Mouse (Mus musculus) embryonic facial prominence, embryonic 10.5 days (tissue): ENCODE measurements around the gene Oaf. TPM values are rescaled to one million over a fixed set of nuclear protein-coding genes. Genes with fewer than 3 reads are reported as not detected.

Experiments used
- DNase-seq: peaks from one replicate; pipeline ENCODE4 v3.0.0-alpha.2; 2017; ENCODE audit warnings: low spot score
- H3K27ac ChIP-seq: fragments of 300-500 bp; sonication (generic); replicated peaks from 2 replicates; pipeline ENCODE4 v1.5.1; 2016; ENCODE audit warnings: mild to moderate bottlenecking
- H3K27me3 ChIP-seq: fragments of 300-500 bp; sonication (generic); replicated peaks from 2 replicates; pipeline ENCODE4 v1.6.1; 2016; ENCODE audit warnings: low read depth, mild to moderate bottlenecking; ENCODE audit not compliant: poor library complexity, severe bottlenecking
- H3K36me3 ChIP-seq: fragments of 300-500 bp; sonication (generic); replicated peaks from 2 replicates; pipeline ENCODE4 v1.6.1; 2016; ENCODE audit warnings: mild to moderate bottlenecking, moderate library complexity
- H3K4me1 ChIP-seq: fragments of 300-500 bp; sonication (generic); 2 replicates; pipeline ENCODE4 v1.6.1; 2016
- H3K4me3 ChIP-seq: fragments of 300-500 bp; sonication (generic); 2 replicates; pipeline ENCODE4 v1.5.1; 2016; ENCODE audit warnings: mild to moderate bottlenecking, moderate library complexity
- H3K9me3 ChIP-seq: fragments of 300-500 bp; sonication (generic); 2 replicates; pipeline ENCODE4 v1.6.1; 2016; ENCODE audit warnings: mild to moderate bottlenecking
- WGBS: fragments of 180-500 bp; shearing (Covaris S2); methylation state at CpG from one replicate; pipeline ENCODE4 v1.1.7; 2016; 5-methylcytosine and 5-hydroxymethylcytosine counted together
- polyA plus RNA-seq: library from polyadenylated mRNA; unstranded; fragments of >200 nt; fragmentation: Nextera tagmentation; extraction: Ambion mirVana; gene quantifications from 2 replicates; pipeline ENCODE4 v1.2.1, GENCODE M21; 2016

The Oaf gene
- polyA plus RNA-seq, 1 experiment from 2014 or later = 57.0 TPM

DNA sequence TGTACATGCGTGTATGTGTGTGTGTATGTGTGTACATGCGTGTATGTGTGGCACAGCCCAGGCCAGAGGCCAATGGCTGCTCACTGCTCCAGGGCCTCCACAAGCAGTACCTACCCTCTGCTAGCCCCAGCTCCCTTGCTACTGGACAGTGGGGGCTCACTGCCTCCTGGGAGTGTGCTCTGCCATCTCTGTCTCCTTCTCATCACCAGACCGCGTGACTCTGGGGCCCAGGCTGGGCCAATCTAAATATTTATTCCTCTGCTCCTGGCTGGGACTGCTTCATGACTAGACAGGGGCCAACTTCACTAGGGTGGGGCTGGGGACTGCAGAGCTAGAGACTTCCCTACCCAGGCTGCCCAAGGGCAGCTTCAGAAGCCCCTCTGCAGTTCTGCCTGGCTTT lies 7.9 kb downstream of the Oaf start:
- WGBS = 60% methylated on average over 4 of the region's 4 CpGs
- H3K27ac ChIP-seq = peak overlapping the region; percentile 72
- H3K4me3 ChIP-seq = no peak overlapping the region
- peaks cover 88% of the 10 kb centered on the region for H3K36me3 ChIP-seq
- H3K4me1 ChIP-seq = peaks cover 71% of the 10 kb centered on the region
- H3K27me3 ChIP-seq = no peaks in the 10 kb centered on the region
- no peaks in the 10 kb centered on the region for H3K9me3 ChIP-seq
- DNase-seq = no peak

- peaks cover 71% of the 10 kb centered on the region for H3K4me1 ChIP-seq
- no peak overlapping the region for H3K4me3 ChIP-seq
- DNase-seq = no peak
- H3K27ac ChIP-seq = peak overlapping the region; percentile 72
- peaks cover 87% of the 10 kb centered on the region for H3K36me3 ChIP-seq
- 56% methylated on average over 4 of the region's 4 CpGs for WGBS
- H3K27me3 ChIP-seq = no peaks in the 10 kb centered on the region
- no peaks in the 10 kb centered on the region for H3K9me3 ChIP-seq
These were observed 8.8 kb downstream of the Oaf start for GRCm38 (mm10) chr9:43230886-43231285.

- Histone ChIP-seq H3K4me3 (no peak overlapping the region), H3K27me3 (no peaks in the 10 kb centered on the region), H3K9me3 (no peaks in the 10 kb centered on the region), H3K4me1 (peaks cover 72% of the 10 kb centered on the region), H3K27ac (0 out of 2 replicates have a peak overlapping the region, but pooled peaks have one; percentile 72), H3K36me3 (peaks cover 79% of the 10 kb centered on the region)
- WGBS = 84% methylated on average over 7 of the region's 7 CpGs
- DNase-seq = no peak
These were observed 9.7 kb downstream of the Oaf start for GRCm38 (mm10) chr9:43229962-43230361.

DNA sequence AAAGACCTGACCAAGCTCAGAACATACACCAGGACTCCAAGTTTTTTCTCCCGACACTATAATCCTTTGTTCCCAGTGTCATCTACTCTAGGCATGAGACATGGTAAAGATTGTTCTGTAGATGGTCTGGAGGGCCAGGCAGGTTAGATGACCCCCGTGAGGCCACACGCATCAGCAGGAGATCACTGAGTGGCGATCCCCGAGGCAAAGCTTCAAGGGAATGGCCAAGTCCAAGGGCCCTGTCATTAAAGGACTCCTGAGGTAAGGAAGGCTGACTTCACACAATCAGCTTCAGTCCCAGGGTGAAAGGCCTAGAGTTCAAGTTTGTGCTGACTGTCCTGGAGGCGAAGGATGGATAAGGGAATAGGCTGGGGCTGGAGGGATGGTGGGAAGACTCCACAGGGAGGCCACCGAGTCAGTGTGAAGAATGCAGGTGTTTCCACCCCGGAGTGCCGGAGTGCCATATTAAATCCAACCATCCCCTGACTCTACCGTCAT lies 10.3 kb downstream of the Oaf start:
- WGBS = 92% methylated on average over 10 of the region's 10 CpGs
- peaks cover 72% of the 10 kb centered on the region for H3K4me1 ChIP-seq
- no peaks in the 10 kb centered on the region for H3K27me3 ChIP-seq
- H3K27ac ChIP-seq = no peak overlapping the region
- no peak overlapping the region for H3K4me3 ChIP-seq
- peaks cover 78% of the 10 kb centered on the region for H3K36me3 ChIP-seq
- H3K9me3 ChIP-seq = no peaks in the 10 kb centered on the region
- no peak for DNase-seq

GRCm38 (mm10) chr9:43228745-43229144 lies 11.0 kb downstream of the Oaf start:
- H3K27ac ChIP-seq = no peak overlapping the region
- H3K4me1 ChIP-seq = peaks cover 76% of the 10 kb centered on the region
- H3K36me3 ChIP-seq = peaks cover 78% of the 10 kb centered on the region
- H3K9me3 ChIP-seq = no peaks in the 10 kb centered on the region
- H3K4me3 ChIP-seq = no peak overlapping the region
- no peaks in the 10 kb centered on the region for H3K27me3 ChIP-seq
- WGBS = 93% methylated on average over 2 of the region's 2 CpGs
- no peak for DNase-seq

DNA sequence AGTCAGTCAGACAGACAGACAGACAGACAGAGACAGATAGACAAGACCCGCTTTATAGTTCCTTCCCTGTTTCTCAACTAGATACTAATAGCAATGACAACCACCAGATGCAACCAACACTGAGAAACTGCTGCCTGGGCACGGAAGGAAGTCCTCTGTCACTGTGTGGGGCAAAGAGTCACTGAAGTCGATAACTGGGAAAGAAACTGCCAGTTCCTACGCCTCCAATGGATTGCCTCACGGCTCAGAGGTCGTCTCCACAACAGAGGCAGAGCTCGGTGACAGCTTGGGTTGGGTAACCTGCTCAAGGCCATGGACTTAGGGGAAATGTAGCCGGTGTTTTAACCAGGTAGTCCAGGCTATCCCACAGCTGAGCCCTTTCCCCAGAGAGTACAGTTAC lies 12.1 kb downstream of the Oaf start:
- Histone ChIP-seq H3K36me3 (peaks cover 81% of the 10 kb centered on the region), H3K27ac (no peak overlapping the region), H3K9me3 (no peaks in the 10 kb centered on the region), H3K4me3 (no peak overlapping the region), H3K4me1 (peaks cover 66% of the 10 kb centered on the region), H3K27me3 (no peaks in the 10 kb centered on the region)
- DNase-seq = no peak
- 90% methylated on average over 8 of the region's 8 CpGs for WGBS

- DNase-seq = no peak
- Histone ChIP-seq H3K27me3 (no peaks in the 10 kb centered on the region), H3K4me1 (peaks cover 64% of the 10 kb centered on the region), H3K9me3 (no peaks in the 10 kb centered on the region), H3K4me3 (no peak overlapping the region), H3K27ac (no peak overlapping the region), H3K36me3 (peaks cover 87% of the 10 kb centered on the region)
- 72% methylated on average over 9 of the region's 9 CpGs for WGBS
These were observed 13.0 kb downstream of the Oaf start for GRCm38 (mm10) chr9:43226573-43227160.

- Histone ChIP-seq H3K4me3 (no peak overlapping the region), H3K27ac (peak overlapping the region; percentile 51), H3K27me3 (no peaks in the 10 kb centered on the region), H3K9me3 (no peaks in the 10 kb centered on the region), H3K4me1 (peaks cover 52% of the 10 kb centered on the region), H3K36me3 (peaks cover 86% of the 10 kb centered on the region)
- no peak for DNase-seq
- 10% methylated on average over 2 of the region's 2 CpGs for WGBS
These were observed 14.2 kb downstream of the Oaf start for GRCm38 (mm10) chr9:43225481-43225880.

DNA sequence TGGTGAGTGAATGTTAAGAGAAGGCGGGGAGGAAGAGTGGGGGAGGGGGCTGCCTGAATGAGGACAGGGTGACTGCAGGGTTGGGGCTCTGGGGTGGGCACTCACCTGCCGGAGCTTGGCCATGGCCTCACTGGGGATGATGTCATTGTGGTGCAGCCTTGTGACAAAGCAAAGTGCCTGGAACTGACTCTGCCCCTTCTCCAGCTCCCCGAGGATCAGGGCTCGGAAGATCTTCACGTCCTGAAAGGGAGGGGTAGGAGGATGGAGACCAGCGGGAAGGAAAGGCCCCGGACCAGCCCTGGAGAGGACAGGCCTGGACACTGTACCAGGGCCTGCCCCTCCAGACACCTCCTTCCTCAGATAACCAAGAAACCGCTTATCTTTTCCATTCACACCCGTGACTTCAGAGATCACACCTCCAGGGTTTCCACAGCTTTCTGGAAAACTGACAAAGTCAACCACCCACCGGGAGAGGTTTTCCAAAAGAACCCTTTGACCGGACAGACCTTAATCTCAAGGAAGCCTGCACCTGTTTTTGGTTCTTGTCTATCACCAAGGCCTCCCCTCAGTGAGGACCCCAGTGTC lies 14.8 kb downstream of the Oaf start:
- Histone ChIP-seq H3K4me3 (no peak overlapping the region), H3K27me3 (no peaks in the 10 kb centered on the region), H3K36me3 (peaks cover 85% of the 10 kb centered on the region), H3K4me1 (peaks cover 46% of the 10 kb centered on the region), H3K9me3 (no peaks in the 10 kb centered on the region), H3K27ac (peak overlapping the region; percentile 51)
- WGBS = 62% methylated on average over 11 of the region's 11 CpGs
- DNase-seq = no peak

DNA sequence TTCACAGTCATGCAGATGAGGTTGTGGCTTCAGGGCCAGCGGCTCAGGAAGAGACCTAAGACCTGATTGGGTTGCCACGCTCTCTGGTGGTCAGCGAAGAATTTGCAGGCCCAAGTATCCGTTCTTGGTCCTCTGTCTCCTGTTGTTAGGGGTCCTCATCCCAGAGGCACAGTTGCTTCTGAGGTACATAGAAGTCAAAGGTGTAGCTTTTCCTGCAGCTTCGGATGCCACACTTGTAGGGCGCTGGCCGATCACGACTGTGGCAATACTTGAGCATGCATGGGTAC lies 17.3 kb downstream of the Oaf start:
- H3K27ac ChIP-seq = peak overlapping the region; percentile 72
- WGBS = 36% methylated on average over 8 of the region's 8 CpGs
- no peak overlapping the region for H3K4me3 ChIP-seq
- peaks cover 64% of the 10 kb centered on the region for H3K36me3 ChIP-seq
- peaks cover 41% of the 10 kb centered on the region for H3K4me1 ChIP-seq
- H3K9me3 ChIP-seq = no peaks in the 10 kb centered on the region
- peak; percentile 65 for DNase-seq
- H3K27me3 ChIP-seq = no peaks in the 10 kb centered on the region

- H3K27me3 ChIP-seq = no peaks in the 10 kb centered on the region
- peaks cover 59% of the 10 kb centered on the region for H3K36me3 ChIP-seq
- H3K9me3 ChIP-seq = no peaks in the 10 kb centered on the region
- peaks cover 39% of the 10 kb centered on the region for H3K4me1 ChIP-seq
- 26% methylated on average over 18 of the region's 18 CpGs for WGBS
- DNase-seq = peak; percentile 88
- no peak overlapping the region for H3K4me3 ChIP-seq
- H3K27ac ChIP-seq = peak overlapping the region; percentile 72
These were observed 17.9 kb downstream of the Oaf start for GRCm38 (mm10) chr9:43221643-43222428.

DNA sequence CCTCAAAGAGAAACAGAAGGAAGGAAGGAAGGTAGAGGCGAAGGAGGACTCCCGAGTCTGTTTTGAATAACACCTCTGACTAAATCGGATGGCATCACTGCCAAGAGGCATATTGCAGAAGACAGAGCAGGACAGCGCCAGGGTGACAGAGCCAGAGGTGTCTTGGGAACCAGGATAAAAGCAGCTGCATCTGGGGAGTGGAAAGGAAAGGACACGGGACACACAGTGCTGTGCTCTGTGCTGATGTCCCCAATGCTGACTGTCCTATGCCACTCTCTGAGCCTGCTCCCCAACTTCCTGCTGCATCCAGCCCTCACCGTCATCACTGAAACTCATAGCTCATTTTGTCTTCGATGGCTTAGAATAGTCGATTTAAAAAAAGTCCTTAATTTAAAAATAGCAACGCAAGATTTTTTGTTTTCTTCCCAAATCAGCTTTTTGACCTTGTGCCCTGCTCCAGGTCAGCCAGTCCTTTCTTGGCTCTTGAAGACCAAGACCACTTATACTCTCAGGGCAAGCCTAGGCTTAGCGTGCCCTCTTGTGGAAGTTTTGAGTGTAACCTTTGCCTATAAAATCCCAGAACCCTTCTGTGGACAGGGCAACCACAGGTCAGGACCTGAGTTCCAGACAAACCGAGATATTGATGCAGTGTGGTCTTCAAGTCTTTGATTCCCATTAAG lies 28.8 kb downstream of the Oaf start:
- WGBS = 27% methylated on average over 11 of the region's 11 CpGs
- H3K27ac ChIP-seq = 0 out of 2 replicates have a peak overlapping the region, but pooled peaks have one; percentile 48
- DNase-seq = peak; percentile 72
- H3K9me3 ChIP-seq = no peaks in the 10 kb centered on the region
- no peak overlapping the region for H3K4me3 ChIP-seq
- peaks cover 46% of the 10 kb centered on the region for H3K27me3 ChIP-seq
- H3K36me3 ChIP-seq = no peaks in the 10 kb centered on the region
- H3K4me1 ChIP-seq = peaks cover 18% of the 10 kb centered on the region
